Mouse (Mus musculus): Measurements from ENCODE around the gene Abcb7.
A peak's percentile ranks its signal among the peaks of the same experiment; 100 is the strongest.

Abcb7 gene

GRCm38 (mm10) chrX:104413183-104413983 is at the start of gene Abcb7:
Abcb7 (minus strand) TSS chrX:104413856.
- DNase-seq = peak; percentile 91 to 94

- DNase-seq = no peak
Measured at GRCm38 (mm10) chrX:104461755-104462154, 48.1 kb upstream of the Abcb7 start.

GRCm38 (mm10) chrX:104452433-104452832 is 38.8 kb upstream of the Abcb7 start:
- DNase-seq = no peak

GRCm38 (mm10) chrX:104433456-104433855 is 19.8 kb upstream of the Abcb7 start:
- DNase-seq = no peak

DNA sequence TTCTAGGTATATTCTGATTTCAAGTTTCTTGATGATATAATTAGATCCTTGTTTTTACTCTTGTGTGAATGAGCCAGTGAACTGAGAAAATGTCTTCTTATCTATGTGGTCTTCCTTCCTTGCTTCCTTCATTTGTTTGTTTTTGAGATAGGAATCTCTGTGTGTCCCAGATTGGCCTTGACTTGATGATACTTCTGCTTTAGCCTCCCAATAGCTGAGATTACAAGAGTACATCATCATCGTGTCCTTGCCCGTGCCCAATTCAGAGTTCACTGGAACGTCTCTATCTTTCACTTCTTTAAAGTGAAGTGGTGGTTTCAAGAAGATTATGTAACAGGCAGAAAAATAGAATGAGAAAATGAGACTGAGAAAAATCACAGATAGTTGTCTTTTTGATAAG is 14.5 kb upstream of the Abcb7 start:
- DNase-seq = no peak

DNA sequence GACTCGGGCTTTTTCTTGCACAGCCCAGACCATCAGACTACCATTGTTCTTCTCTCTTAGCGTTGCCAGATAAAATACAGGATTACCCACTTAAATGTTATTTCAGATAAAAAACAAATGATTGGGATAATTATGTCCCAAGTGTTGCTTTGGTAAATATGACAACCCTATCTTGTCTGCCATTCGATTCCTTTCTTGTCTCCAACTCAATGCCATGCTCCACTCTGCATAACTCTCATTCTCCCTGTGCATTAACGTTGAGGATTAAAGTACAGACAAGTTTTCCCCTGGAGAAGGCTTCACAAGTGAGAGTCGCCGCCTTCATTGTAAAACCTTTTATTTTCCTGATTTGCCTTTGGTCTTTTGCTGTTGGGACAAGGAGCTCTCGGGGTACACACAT is 339 bp upstream of the Abcb7 start:
- no peak for DNase-seq

DNA sequence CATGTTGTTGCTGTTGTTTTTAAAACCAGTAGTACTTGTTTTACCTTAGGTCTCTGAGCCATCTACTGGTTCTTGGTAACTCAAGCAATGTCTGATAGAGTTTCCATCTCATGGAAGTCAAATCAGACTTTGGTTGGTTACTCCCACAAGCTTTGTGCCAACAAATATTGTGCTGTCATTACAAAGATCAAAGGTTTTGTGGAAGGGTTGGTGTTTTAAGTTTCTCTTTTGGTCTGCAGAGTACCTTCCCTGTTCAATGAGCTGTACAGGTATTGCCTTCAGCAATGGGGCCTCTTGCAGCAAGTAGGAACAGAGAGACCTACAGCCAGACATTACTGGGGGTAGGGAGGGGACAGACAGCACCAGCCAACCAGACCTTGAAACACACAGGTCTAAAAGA is 5.5 kb downstream of the Abcb7 start:
- no peak for DNase-seq

GRCm38 (mm10) chrX:104402463-104402862 is 11.2 kb downstream of the Abcb7 start:
- DNase-seq = peak; percentile 4 to 8

GRCm38 (mm10) chrX:104401134-104401533 is 12.5 kb downstream of the Abcb7 start:
- DNase-seq = no peak

DNA sequence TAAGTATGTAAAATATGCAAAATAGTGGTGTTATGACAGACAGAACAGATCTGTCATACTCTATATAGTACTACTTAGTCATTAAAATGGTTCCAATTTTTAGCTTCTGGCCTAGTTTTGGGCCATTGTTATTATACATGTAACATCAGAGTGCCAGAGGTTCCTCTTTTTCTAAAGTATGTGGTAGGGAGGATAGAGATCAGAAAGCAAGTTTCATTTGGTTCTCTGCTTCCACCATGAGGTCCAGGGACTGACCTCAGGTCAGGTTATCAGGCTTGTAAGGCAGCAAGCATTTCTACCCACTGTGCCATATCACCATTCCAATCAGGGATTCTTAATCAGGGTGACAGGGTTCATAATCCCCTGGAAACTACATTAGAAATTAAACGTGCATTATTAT is 16.1 kb downstream of the Abcb7 start:
- no peak for DNase-seq

- DNase-seq = no peak
Measured at GRCm38 (mm10) chrX:104359686-104360085, 54.0 kb downstream of the Abcb7 start.

DNA sequence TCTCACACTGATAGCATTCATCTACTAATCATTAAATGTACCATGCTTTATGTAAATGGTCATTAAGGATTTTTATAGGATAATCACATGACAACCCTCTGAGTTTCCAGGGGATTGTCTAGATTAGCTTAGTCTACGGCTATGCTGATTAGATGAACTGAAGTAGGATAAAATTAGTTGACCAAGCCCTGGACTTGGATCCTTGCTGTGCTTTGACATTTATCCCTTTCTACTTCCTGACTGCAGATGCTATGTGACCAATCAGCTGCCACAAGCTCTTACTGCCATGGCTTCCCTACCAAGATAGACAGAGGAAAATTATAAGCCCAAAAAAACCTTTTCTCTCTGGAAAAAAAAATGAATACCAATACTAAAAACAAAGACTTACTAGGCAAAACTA is 57.8 kb downstream of the Abcb7 start:
- no peak for DNase-seq

GRCm38 (mm10) chrX:104348146-104348545 is 65.5 kb downstream of the Abcb7 start:
- peak; percentile 36 for DNase-seq

DNA sequence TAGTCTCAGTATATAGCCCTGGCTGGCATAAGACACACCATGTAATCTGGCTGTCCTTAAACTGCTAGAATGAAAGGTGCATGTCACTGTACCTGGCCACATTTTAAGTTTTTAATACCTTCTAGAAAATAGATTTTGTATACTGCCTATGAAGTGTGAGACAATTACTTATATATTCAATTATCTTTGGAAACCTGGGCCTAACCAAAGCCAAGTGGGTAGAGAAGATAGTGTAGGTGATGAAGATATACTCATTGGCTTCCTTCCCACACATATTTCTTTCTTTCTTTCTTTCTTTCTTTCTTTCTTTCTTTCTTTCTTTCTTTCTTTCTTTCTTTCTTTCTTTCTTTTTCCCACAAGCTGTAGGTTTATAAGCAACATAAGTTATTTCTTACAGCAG is 121.9 kb downstream of the Abcb7 start:
- DNase-seq = no peak

DNA sequence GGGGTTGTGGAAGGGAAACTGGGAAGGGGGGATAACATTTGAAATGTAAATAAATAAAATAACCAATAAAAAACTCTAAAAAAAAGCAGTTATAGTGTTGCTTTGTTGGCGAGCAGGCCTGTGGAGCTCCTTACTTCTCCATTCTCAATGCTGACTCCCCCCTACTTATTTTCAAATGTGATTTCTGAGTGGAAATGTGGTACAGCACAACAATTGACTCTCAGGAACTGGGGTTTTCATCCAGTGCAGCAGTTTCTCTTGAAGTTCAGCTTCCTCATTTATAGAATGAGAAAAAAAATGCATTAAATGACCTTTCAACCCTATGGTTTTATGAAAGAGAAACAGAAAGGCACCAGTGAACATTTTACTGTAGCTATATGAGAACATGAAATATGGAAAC is 133.8 kb downstream of the Abcb7 start:
- DNase-seq = no peak

- no peak for DNase-seq
Measured at GRCm38 (mm10) chrX:104264371-104264770, 149.3 kb downstream of the Abcb7 start.

DNA sequence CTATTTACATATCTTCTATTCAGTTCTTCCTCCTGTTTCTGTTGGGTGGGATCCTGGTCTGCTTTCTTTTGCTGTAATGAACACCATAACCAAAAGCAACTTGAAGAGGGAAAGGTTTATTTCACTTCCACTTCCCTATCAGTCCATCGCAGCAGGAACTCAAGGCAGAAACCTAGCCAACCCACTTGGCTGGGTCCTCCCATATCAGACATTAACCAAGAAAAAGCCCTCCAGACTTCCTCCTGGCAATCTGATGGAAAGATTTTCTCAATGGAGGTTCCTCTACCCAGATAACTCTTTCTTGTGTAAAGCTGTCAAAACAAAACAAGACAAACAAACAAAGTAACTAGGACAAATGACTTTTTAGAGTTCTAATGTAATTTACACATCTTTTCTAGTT is 151.2 kb downstream of the Abcb7 start:
- no peak for DNase-seq

DNA sequence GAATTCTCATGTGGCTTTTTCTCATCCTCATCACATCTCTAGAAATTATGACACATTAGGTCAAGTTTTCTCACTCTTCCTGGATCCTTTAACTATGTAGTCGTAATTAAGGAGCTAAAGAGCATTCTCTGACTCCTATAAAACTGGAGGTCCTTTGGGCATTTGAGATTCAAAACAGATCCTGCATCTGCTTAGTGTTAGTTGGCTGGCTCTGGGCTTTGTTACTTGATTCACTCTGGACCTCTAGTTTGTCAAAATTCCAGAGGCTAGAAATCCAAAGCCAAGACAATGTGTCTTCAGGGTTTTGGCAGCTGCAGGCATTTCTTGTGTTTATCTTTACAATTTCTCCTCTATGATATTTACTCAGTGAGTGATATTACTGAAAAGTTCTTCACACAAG is 157.1 kb downstream of the Abcb7 start:
- no peak for DNase-seq

All from cerebellum, postnatal 10 days (tissue).